Mouse (Mus musculus) cerebellum, adult 2 months (tissue): Measurements from ENCODE around the gene Eefsec. TPM values are rescaled to one million over a fixed set of nuclear protein-coding genes. Genes with fewer than 3 reads are reported as not detected.

Experiments used
- DNase-seq, 2 experiments: peaks; one replicate each; pipeline ENCODE4 v3.0.0; 2021
- H3K27ac ChIP-seq: fragments of 200-500 bp; 2 replicates; pipeline ENCODE4 v1.5.1; 2012; ENCODE audit warnings: low read length, control low read depth, inconsistent platforms; ENCODE audit not compliant: insufficient read depth
- H3K27me3 ChIP-seq: fragments of 200-500 bp; 2 replicates; pipeline ENCODE4 v1.6.1; 2012; ENCODE audit warnings: inconsistent platforms, mild to moderate bottlenecking, low read length, moderate library complexity; ENCODE audit not compliant: control insufficient read depth, insufficient read depth
- H3K4me1 ChIP-seq: fragments of 200-500 bp; 2 replicates; pipeline ENCODE4 v1.6.1; 2011; ENCODE audit warnings: low read length; ENCODE audit not compliant: control insufficient read depth, insufficient read depth
- H3K4me3 ChIP-seq: fragments of 200-500 bp; replicated peaks from 2 replicates; pipeline ENCODE3; 2011; ENCODE audit warnings: mild to moderate bottlenecking, low read depth, low read length, control low read depth; ENCODE audit not compliant: insufficient read depth
- CTCF ChIP-seq: fragments of 200-500 bp; IDR thresholded peaks from 2 replicates; pipeline ENCODE4 v1.5.1; 2011; ENCODE audit warnings: low read depth, mild to moderate bottlenecking, control low read depth, low read length, moderate library complexity, borderline replicate concordance; ENCODE audit not compliant: insufficient read depth
- POLR2A ChIP-seq: fragments of 200-500 bp; IDR thresholded peaks from 2 replicates; pipeline ENCODE4 v1.6.1; 2011; ENCODE audit warnings: low read length, control low read depth, borderline replicate concordance; ENCODE audit not compliant: insufficient read depth
- WGBS: fragments of 180-500 bp; shearing (Covaris S2); methylation state at CpG from one replicate; pipeline ENCODE4 v1.1.7; 2018; 5-methylcytosine and 5-hydroxymethylcytosine counted together
- polyA plus RNA-seq: library from polyadenylated mRNA; depleted of rRNA; stranded (reverse); fragments of >200 nt; gene quantifications from 2 replicates; pipeline ENCODE4 v1.2.3, GENCODE M21; 2012

Eefsec gene
- polyA plus RNA-seq, 1 experiment, result 17.0 TPM

- H3K27ac ChIP-seq, result no peak overlapping the region
- no peak for DNase-seq
- H3K4me3 ChIP-seq, result no peak overlapping the region
- H3K4me1 ChIP-seq, result no peaks in the 10 kb centered on the region
- 75% methylated on average over 4 of the region's 4 CpGs for WGBS
- TF ChIP-seq POLR2A (no peak), CTCF (no peak)
- no peaks in the 10 kb centered on the region for H3K27me3 ChIP-seq
Observed at GRCm38 (mm10) chr6:88292274-88292909, 153.9 kb downstream of the Eefsec start.

GRCm38 (mm10) chr6:88290129-88290766 lies 156.1 kb downstream of the Eefsec start:
- Histone ChIP-seq H3K27ac (no peak overlapping the region), H3K4me3 (no peak overlapping the region), H3K4me1 (no peaks in the 10 kb centered on the region), H3K27me3 (no peaks in the 10 kb centered on the region)
- DNase-seq, result peak in 1 of 2 experiments; percentile 36
- 17% methylated on average over 6 of the region's 6 CpGs for WGBS
- TF ChIP-seq CTCF (no peak), POLR2A (no peak)

- H3K27me3 ChIP-seq, result no peaks in the 10 kb centered on the region
- H3K4me3 ChIP-seq, result no peak overlapping the region
- TF ChIP-seq CTCF, result no peak
- H3K27ac ChIP-seq, result no peak overlapping the region
- H3K4me1 ChIP-seq, result peaks cover 14% of the 10 kb centered on the region
- WGBS, result 30% methylated on average over 2 of the region's 2 CpGs
- peak; percentile 41 to 59 for DNase-seq
Observed at GRCm38 (mm10) chr6:88278141-88278540, 168.2 kb downstream of the Eefsec start.

- Histone ChIP-seq H3K4me1 (peaks cover 14% of the 10 kb centered on the region), H3K4me3 (no peak overlapping the region), H3K27ac (no peak overlapping the region), H3K27me3 (no peaks in the 10 kb centered on the region)
- no peak for DNase-seq
- no peak for TF ChIP-seq POLR2A
- no peak for TF ChIP-seq CTCF
- 96% methylated on average over 4 of the region's 4 CpGs for WGBS
Observed at GRCm38 (mm10) chr6:88277242-88277641, 169.1 kb downstream of the Eefsec start.

GRCm38 (mm10) chr6:88276221-88276620 lies 170.1 kb downstream of the Eefsec start:
- no peak overlapping the region for H3K27ac ChIP-seq
- TF ChIP-seq CTCF (no peak), POLR2A (no peak)
- DNase-seq, result no peak
- WGBS, result 97% methylated on average over 4 of the region's 4 CpGs
- H3K4me3 ChIP-seq, result no peak overlapping the region
- H3K27me3 ChIP-seq, result no peaks in the 10 kb centered on the region
- peaks cover 14% of the 10 kb centered on the region for H3K4me1 ChIP-seq

GRCm38 (mm10) chr6:88274623-88275022 lies 171.7 kb downstream of the Eefsec start:
- no peak for DNase-seq
- Histone ChIP-seq H3K4me3 (no peak overlapping the region), H3K27ac (no peak overlapping the region), H3K4me1 (peaks cover 14% of the 10 kb centered on the region), H3K27me3 (no peaks in the 10 kb centered on the region)
- TF ChIP-seq CTCF, result no peak
- TF ChIP-seq POLR2A, result no peak
- WGBS, result 98% methylated on average over 6 of the region's 6 CpGs

- Histone ChIP-seq H3K27me3 (no peaks in the 10 kb centered on the region), H3K4me3 (no peak overlapping the region), H3K27ac (no peak overlapping the region), H3K4me1 (no peaks in the 10 kb centered on the region)
- WGBS, result 91% methylated on average over 2 of the region's 2 CpGs
- DNase-seq, result no peak
- TF ChIP-seq POLR2A (no peak), CTCF (no peak)
Observed at GRCm38 (mm10) chr6:88267970-88268369, 178.4 kb downstream of the Eefsec start.

- H3K4me1 ChIP-seq, result no peaks in the 10 kb centered on the region
- H3K4me3 ChIP-seq, result no peak overlapping the region
- WGBS, result 87% methylated on average over 3 of the region's 3 CpGs
- no peak overlapping the region for H3K27ac ChIP-seq
- no peak for TF ChIP-seq POLR2A
- no peak for TF ChIP-seq CTCF
- DNase-seq, result no peak
- H3K27me3 ChIP-seq, result no peaks in the 10 kb centered on the region
Observed at GRCm38 (mm10) chr6:88267068-88267467, 179.3 kb downstream of the Eefsec start.
